Comparison of ENCODE assay signal across 14 mouse cellular contexts in genomic region chr1:186456131-186456530, GRCm38 (mm10).
DNase-seq lines count a peak whose midpoint lies in the region; ATAC-seq and TF ChIP-seq lines count a peak whose summit lies in the region.
"Had no signal": no experiment of that assay in that cellular context is flagged by ENCODE, and none has a peak within 500 bp of the region (broad histone marks: within the 10 kb centered on the region; RNA-seq: fewer than 3 reads in every experiment).

No protein-coding gene starts in this region.

- no peaks in the 10 kb centered on the region for H3K79me3 ChIP-seq in C2C12 (ENCODE audit: low read depth)

- no peaks in the 10 kb centered on the region for H3K79me2 ChIP-seq in C2C12 (ENCODE audit: control insufficient read depth, insufficient read depth)

- no peaks in the 10 kb centered on the region for H3K4me1 ChIP-seq in forebrain, embryonic 11.5 days (replicated peaks; ENCODE audit: control insufficient read depth, insufficient read depth, low read length)
- H3K4me1 ChIP-seq in forebrain, embryonic 13.5 days, result no peaks in the 10 kb centered on the region
- H3K4me1 ChIP-seq in neural tube, embryonic 15.5 days, result no peaks in the 10 kb centered on the region
- H3K4me1 ChIP-seq: hindbrain, embryonic 12.5 days had no signal

- ATAC-seq in forebrain, embryonic 11.5 days (replicated peaks; ENCODE audit: low FRiP score), result no peak
- no peak for ATAC-seq in forebrain, embryonic 13.5 days
- ATAC-seq in neural tube, embryonic 15.5 days (ENCODE audit: low FRiP score), result no peak
- ATAC-seq: CD4-positive, CD25-positive, alpha-beta regulatory T cell, adult 4 months; forebrain, embryonic 14.5 days; midbrain, embryonic 16.5 days had no signal

- WGBS in forebrain, embryonic 11.5 days, result 95% methylated on average over 3 of the region's 3 CpGs
- 97% methylated on average over 3 of the region's 3 CpGs for WGBS in forebrain, embryonic 13.5 days
- WGBS in neural tube, embryonic 15.5 days, result 99% methylated on average over 3 of the region's 3 CpGs

- H3K4me3 ChIP-seq in forebrain, embryonic 11.5 days (ENCODE audit: low read depth, low read length), result no peak overlapping the region
- no peak overlapping the region for H3K4me3 ChIP-seq in forebrain, embryonic 13.5 days
- no peak overlapping the region for H3K4me3 ChIP-seq in left cerebral cortex, adult 2 months
- no peak overlapping the region for H3K4me3 ChIP-seq in C2C12 (ENCODE audit: insufficient read depth, poor library complexity, severe bottlenecking)
- no peak overlapping the region for H3K4me3 ChIP-seq in neural tube, embryonic 15.5 days (replicated peaks)
- H3K4me3 ChIP-seq: hindbrain, embryonic 12.5 days had no signal

- no peaks in the 10 kb centered on the region for H3K27me3 ChIP-seq in forebrain, embryonic 11.5 days (ENCODE audit: control insufficient read depth, insufficient read depth, low read length)
- H3K27me3 ChIP-seq in forebrain, embryonic 13.5 days, result no peaks in the 10 kb centered on the region
- no peaks in the 10 kb centered on the region for H3K27me3 ChIP-seq in C2C12 (ENCODE audit: control insufficient read depth, insufficient read depth, insufficient read length)
- no peaks in the 10 kb centered on the region for H3K27me3 ChIP-seq in neural tube, embryonic 15.5 days (replicated peaks)
- H3K27me3 ChIP-seq: hindbrain, embryonic 12.5 days had no signal

- H3K4me2 ChIP-seq in forebrain, embryonic 11.5 days (ENCODE audit: low read depth, low read length, severe bottlenecking), result no peak overlapping the region
- no peak overlapping the region for H3K4me2 ChIP-seq in forebrain, embryonic 13.5 days
- H3K4me2 ChIP-seq in neural tube, embryonic 15.5 days, result no peak overlapping the region
- H3K4me2 ChIP-seq: hindbrain, embryonic 12.5 days had no signal

- TF ChIP-seq CTCF in left cerebral cortex, adult 2 months (IDR thresholded peaks at IDR 0.05), result peak; percentile 46
- TF ChIP-seq CTCF in C2C12 (IDR thresholded peaks at IDR 0.05; ENCODE audit: control insufficient read depth, insufficient read depth, insufficient read length), result peak; percentile 17

- intact Hi-C loops in left cerebral cortex, adult 2 months (cut with DNase I), result loop anchor here (5.0 kb wide), 1 partner anchor 256 kb away; no protein-coding TSS in a partner anchor
- intact Hi-C loops in left cerebral cortex, postnatal 36 days (cut with DNase I), result no loop called here

- H3K36me3 ChIP-seq in forebrain, embryonic 11.5 days (ENCODE audit: control insufficient read depth, insufficient read depth, low read length), result no peaks in the 10 kb centered on the region
- H3K36me3 ChIP-seq in forebrain, embryonic 13.5 days (ENCODE audit: poor library complexity, severe bottlenecking), result no peaks in the 10 kb centered on the region
- no peaks in the 10 kb centered on the region for H3K36me3 ChIP-seq in C2C12 (ENCODE audit: control insufficient read depth, insufficient read depth)
- H3K36me3 ChIP-seq in neural tube, embryonic 15.5 days, result no peaks in the 10 kb centered on the region
- H3K36me3 ChIP-seq: hindbrain, embryonic 12.5 days had no signal

- no peaks in the 10 kb centered on the region; the same call in 1 of the 2 replicates for H3K9me3 ChIP-seq in forebrain, embryonic 11.5 days (ENCODE audit: control insufficient read depth, low read length)
- H3K9me3 ChIP-seq in forebrain, embryonic 13.5 days (replicated peaks), result peaks cover 3% of the 10 kb centered on the region; the same call in 1 of the 2 replicates
- no peaks in the 10 kb centered on the region for H3K9me3 ChIP-seq in neural tube, embryonic 15.5 days (replicated peaks)
- H3K9me3 ChIP-seq: hindbrain, embryonic 12.5 days had no signal

- DNase-seq in forebrain, embryonic 11.5 days (ENCODE audit: low spot score), result peak; percentile 61
- DNase-seq in left cerebral cortex, adult 2 months (ENCODE audit: extremely low spot score in 1 of 2, low spot score in 2 of 2), result no peak
- DNase-seq in left cerebral cortex, postnatal 36 days (ENCODE audit: low spot score in 2 of 2), result no peak
- peak; percentile 1 for DNase-seq in c-Kit-positive CD71-positive TER-119-negative erythroid progenitor cells, embryonic 14.5 days (ENCODE audit: low read depth)
- no peak for DNase-seq in frontal cortex, adult 2 months (ENCODE audit: extremely low spot score in 1 of 2, low spot score in 1 of 2)
- DNase-seq: cerebellum, adult 9-11 months; spleen, adult 18-20 months had no signal

- H3ac ChIP-seq in C2C12 (ENCODE audit: control insufficient read depth, insufficient read length, low read depth), result no peak overlapping the region

- H3K9ac ChIP-seq in forebrain, embryonic 11.5 days (ENCODE audit: low read length), result no peak overlapping the region
- H3K9ac ChIP-seq in forebrain, embryonic 13.5 days, result no peak overlapping the region
- H3K9ac ChIP-seq in neural tube, embryonic 15.5 days (replicated peaks), result no peak overlapping the region
- H3K9ac ChIP-seq: hindbrain, embryonic 12.5 days had no signal

- no peak overlapping the region for H3K27ac ChIP-seq in forebrain, embryonic 11.5 days (ENCODE audit: low read depth, low read length)
- H3K27ac ChIP-seq in forebrain, embryonic 13.5 days, result no peak overlapping the region
- H3K27ac ChIP-seq in left cerebral cortex, adult 2 months, result no peak overlapping the region
- no peak overlapping the region for H3K27ac ChIP-seq in neural tube, embryonic 15.5 days (replicated peaks)
- H3K27ac ChIP-seq: hindbrain, embryonic 12.5 days had no signal

TF ChIP-seq in C2C12, 6 proteins besides CTCF, POLR2A, EP300 and RAD21:
- no peak for TF ChIP-seq MYOD1 (IDR thresholded peaks at IDR 0.05; ENCODE audit: control insufficient read depth, insufficient read length, low read depth)
- TF ChIP-seq USF1 (IDR thresholded peaks at IDR 0.05; ENCODE audit: low read depth), result no peak
- no peak for TF ChIP-seq MAX (IDR thresholded peaks at IDR 0.05)
- TF ChIP-seq FOSL1 (IDR thresholded peaks at IDR 0.05; ENCODE audit: insufficient read depth, low read length, poor library complexity, severe bottlenecking), result no peak
- no peak for TF ChIP-seq MYOG (IDR thresholded peaks at IDR 0.05; ENCODE audit: control insufficient read depth, extremely low read depth, insufficient read length)
- no peak for TF ChIP-seq CEBPB (IDR thresholded peaks at IDR 0.05; ENCODE audit: low read depth)

Comparison
In these comparisons a context has a peak if more than half of its experiments do, and no peak if none do; other contexts are left out.
1. DNase-seq: peak in forebrain, embryonic 11.5 days (single experiment) and c-Kit-positive CD71-positive TER-119-negative erythroid progenitor cells, embryonic 14.5 days (single experiment); none in left cerebral cortex, adult 2 months (0 of 2), left cerebral cortex, postnatal 36 days (0 of 2) and frontal cortex, adult 2 months (0 of 2).